Mouse (Mus musculus): ENCODE data around the gene Gm10518. TPM values are rescaled to one million over a fixed set of nuclear protein-coding genes. Genes with fewer than 3 reads are reported as not detected.
A peak's percentile ranks its signal among the peaks of the same experiment; 100 is the strongest.

The Gm10518 gene
- polyA plus RNA-seq, 1 experiment from 2014 or later: not detected

DNA sequence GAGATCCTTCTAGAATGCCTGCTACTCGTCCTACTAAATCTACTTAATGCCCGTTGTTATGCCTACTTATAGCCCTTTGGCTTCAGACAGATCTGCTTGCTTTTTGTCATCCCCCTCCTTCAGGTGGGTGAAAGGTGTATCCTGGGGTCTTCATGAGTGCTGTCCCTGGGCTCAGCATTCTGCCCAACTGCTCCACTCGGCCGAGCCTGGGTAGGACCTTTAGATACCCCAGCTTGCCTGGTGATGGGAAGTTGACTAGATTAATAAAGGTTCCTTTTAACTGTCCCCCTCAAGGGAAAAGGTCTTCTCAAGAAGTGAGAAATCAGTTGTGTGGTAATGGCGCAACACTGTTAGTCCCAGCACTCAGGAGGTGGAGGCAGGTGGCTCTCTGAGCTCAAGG, 24.9 kb downstream of the Gm10518 start:
- H3K9me3 ChIP-seq (ENCODE audit: low read length): no peaks in the 10 kb centered on the region
- no peak for TF ChIP-seq CTCF (IDR thresholded peaks at IDR 0.05)
- no peak for TF ChIP-seq EP300 (IDR thresholded peaks at IDR 0.05)
- 88% methylated on average over 5 of the region's 5 CpGs for WGBS

DNA sequence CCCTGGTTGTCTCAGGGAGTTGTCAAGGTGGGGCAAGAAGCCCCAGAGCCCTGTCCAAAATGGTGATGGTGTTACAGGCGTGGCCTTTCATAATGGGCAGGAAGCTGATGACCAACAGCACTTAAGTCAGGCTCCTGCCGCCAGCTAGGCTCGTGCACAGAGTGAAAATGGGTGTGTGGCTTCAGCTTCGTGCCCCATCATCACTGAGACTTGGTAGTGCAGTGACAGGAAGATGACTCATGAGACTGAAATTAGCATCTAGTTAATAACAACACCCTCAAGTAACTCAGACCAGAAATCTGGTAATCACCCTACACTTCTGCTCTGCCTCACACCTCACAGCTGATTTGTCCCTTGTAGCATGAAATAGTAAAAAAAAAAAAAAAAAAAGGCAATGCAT, 25.7 kb downstream of the Gm10518 start:
- ATAC-seq: no peak

More for the DNA sequence above, 24.9 kb downstream of the Gm10518 start:
- H3K4me3 ChIP-seq (ENCODE audit: low read depth, low read length): no peak overlapping the region
- no peaks in the 10 kb centered on the region for H3K36me3 ChIP-seq (ENCODE audit: insufficient read depth, low read length)
- no peak overlapping the region for H3K9ac ChIP-seq (replicated peaks; ENCODE audit: low read depth)
- no peak overlapping the region for H3K27ac ChIP-seq (ENCODE audit: low read length)
- ATAC-seq (no peak), DNase-seq (ENCODE audit: low spot score) (no peak)
- no peaks in the 10 kb centered on the region for H3K4me1 ChIP-seq (ENCODE audit: insufficient read depth, low read depth, low read length)
- no peak overlapping the region for H3K4me2 ChIP-seq (replicated peaks; ENCODE audit: low read depth, low read length)
- no peaks in the 10 kb centered on the region for H3K27me3 ChIP-seq (replicated peaks; ENCODE audit: insufficient read depth, low read length)

DNA sequence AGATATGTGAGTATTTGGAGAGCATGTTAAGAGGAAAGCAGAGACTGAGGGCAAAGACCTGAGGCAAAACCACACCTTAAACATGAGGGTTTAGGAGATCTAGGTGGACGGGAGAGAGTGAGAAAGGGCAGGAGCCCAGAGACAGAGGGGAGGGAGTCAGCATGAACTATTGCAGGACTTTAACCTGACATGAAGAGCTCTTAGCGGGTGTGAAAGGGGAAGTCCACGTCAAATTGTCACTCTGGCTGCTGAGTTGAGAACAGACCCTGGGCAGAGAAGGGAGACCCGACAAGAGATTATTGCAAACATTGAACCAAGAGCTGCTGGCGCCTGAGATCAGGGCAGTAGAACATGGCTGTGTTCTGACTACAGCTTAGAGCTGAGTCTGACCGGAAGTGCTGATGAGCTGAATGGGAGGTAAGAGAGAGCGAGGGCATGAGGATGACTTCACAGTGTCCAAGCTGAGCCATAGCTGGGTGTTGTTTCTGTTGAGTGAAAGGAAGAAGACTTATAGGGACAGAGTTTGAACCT, 29.6 kb downstream of the Gm10518 start:
- H3K9me3 ChIP-seq (ENCODE audit: low read length): no peaks in the 10 kb centered on the region
- no peak overlapping the region for H3K9ac ChIP-seq (replicated peaks; ENCODE audit: low read depth)
- no peaks in the 10 kb centered on the region for H3K4me1 ChIP-seq (ENCODE audit: insufficient read depth, low read depth, low read length)
- H3K27ac ChIP-seq (ENCODE audit: low read length): no peak overlapping the region
- DNase-seq (ENCODE audit: low spot score) (no peak), ATAC-seq (no peak)
- H3K4me3 ChIP-seq (ENCODE audit: low read depth, low read length): no peak overlapping the region
- H3K4me2 ChIP-seq (replicated peaks; ENCODE audit: low read depth, low read length): no peak overlapping the region
- H3K27me3 ChIP-seq (replicated peaks; ENCODE audit: insufficient read depth, low read length): no peaks in the 10 kb centered on the region
- TF ChIP-seq CTCF (IDR thresholded peaks at IDR 0.05) (no peak), EP300 (IDR thresholded peaks at IDR 0.05) (no peak)
- 51% methylated on average over 7 of the region's 7 CpGs for WGBS
- no peaks in the 10 kb centered on the region for H3K36me3 ChIP-seq (ENCODE audit: insufficient read depth, low read length)

More for the DNA sequence above, 25.7 kb downstream of the Gm10518 start:
- 60% methylated on average over 4 of the region's 4 CpGs for WGBS
- Histone ChIP-seq H3K4me1 (ENCODE audit: insufficient read depth, low read depth, low read length) (no peaks in the 10 kb centered on the region), H3K27me3 (replicated peaks; ENCODE audit: insufficient read depth, low read length) (no peaks in the 10 kb centered on the region), H3K36me3 (ENCODE audit: insufficient read depth, low read length) (no peaks in the 10 kb centered on the region), H3K4me3 (ENCODE audit: low read depth, low read length) (no peak overlapping the region), H3K9me3 (ENCODE audit: low read length) (no peaks in the 10 kb centered on the region), H3K4me2 (replicated peaks; ENCODE audit: low read depth, low read length) (no peak overlapping the region), H3K9ac (replicated peaks; ENCODE audit: low read depth) (no peak overlapping the region), H3K27ac (ENCODE audit: low read length) (no peak overlapping the region)
- peak; percentile 17 for DNase-seq (ENCODE audit: low spot score)
- TF ChIP-seq EP300 (IDR thresholded peaks at IDR 0.05) (no peak), CTCF (IDR thresholded peaks at IDR 0.05) (no peak)

DNA sequence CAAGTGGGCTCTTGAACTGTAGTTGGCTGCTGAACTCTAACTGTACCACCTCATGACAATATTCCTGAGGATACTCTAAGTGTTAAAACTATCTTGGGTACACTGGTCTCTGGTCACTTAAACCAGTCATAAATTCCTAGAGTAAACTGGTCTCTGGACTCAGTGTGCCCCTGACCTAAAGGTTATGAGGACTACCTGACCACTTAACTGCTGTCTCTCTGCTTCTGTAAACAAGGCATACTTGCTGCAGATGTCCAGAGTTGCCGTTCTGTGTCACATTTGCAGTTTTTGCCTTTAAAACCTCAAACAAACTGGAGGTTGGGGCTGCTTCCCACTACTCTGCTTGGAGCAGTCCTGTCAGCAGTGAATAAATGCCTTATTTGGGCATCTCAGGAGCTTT, 30.4 kb downstream of the Gm10518 start:
- H3K27me3 ChIP-seq (replicated peaks; ENCODE audit: insufficient read depth, low read length): no peaks in the 10 kb centered on the region

DNA sequence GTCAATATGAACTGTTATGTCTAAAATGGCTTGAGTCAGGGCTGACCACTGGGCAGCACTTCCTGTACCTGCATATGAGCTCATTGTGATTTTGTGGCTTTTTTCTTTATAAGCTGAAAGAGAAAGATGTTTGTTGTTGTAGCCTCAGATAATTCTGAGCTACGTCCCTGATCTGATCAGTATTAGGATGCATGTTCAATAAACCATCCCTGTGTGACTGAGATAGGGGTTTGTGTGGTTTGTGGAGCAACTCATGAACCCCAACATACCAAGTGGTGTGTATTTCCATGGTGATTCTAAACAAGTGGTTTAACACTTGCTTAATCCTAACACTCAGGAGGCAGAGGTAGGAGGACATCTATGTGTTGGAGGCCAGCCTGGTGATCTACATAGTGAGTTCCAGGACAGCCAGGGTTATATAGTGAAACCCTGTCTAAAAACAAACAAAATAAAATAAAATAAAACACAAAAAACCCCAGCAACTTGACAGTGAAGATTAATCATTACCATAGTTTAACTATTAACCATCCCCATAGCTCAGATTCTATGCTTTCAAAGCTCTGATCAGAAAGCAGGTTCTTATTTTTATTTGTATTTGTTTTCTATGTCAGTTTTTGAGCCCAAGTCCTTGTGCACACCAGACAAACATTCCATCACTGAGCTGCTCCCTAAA, 32.7 kb downstream of the Gm10518 start:
- WGBS: 83% methylated on average over 1 of the region's 1 CpGs
- Histone ChIP-seq H3K27ac (ENCODE audit: low read length) (no peak overlapping the region), H3K4me1 (ENCODE audit: insufficient read depth, low read depth, low read length) (no peaks in the 10 kb centered on the region), H3K9ac (replicated peaks; ENCODE audit: low read depth) (no peak overlapping the region), H3K4me3 (ENCODE audit: low read depth, low read length) (no peak overlapping the region), H3K4me2 (replicated peaks; ENCODE audit: low read depth, low read length) (no peak overlapping the region), H3K27me3 (replicated peaks; ENCODE audit: insufficient read depth, low read length) (no peaks in the 10 kb centered on the region), H3K36me3 (ENCODE audit: insufficient read depth, low read length) (no peaks in the 10 kb centered on the region), H3K9me3 (ENCODE audit: low read length) (no peaks in the 10 kb centered on the region)
- DNase-seq (ENCODE audit: low spot score): no peak
- no peak for TF ChIP-seq EP300 (IDR thresholded peaks at IDR 0.05)
- TF ChIP-seq CTCF (IDR thresholded peaks at IDR 0.05): no peak
- ATAC-seq: no peak

More for the DNA sequence above, 30.4 kb downstream of the Gm10518 start:
- no peaks in the 10 kb centered on the region for H3K36me3 ChIP-seq (ENCODE audit: insufficient read depth, low read length)
- H3K27ac ChIP-seq (ENCODE audit: low read length): no peak overlapping the region
- ATAC-seq (no peak), DNase-seq (ENCODE audit: low spot score) (no peak)
- WGBS: 57% methylated on average over 1 of the region's 1 CpGs
- no peak overlapping the region for H3K4me2 ChIP-seq (replicated peaks; ENCODE audit: low read depth, low read length)
- H3K9ac ChIP-seq (replicated peaks; ENCODE audit: low read depth): no peak overlapping the region
- no peaks in the 10 kb centered on the region for H3K4me1 ChIP-seq (ENCODE audit: insufficient read depth, low read depth, low read length)
- no peaks in the 10 kb centered on the region for H3K9me3 ChIP-seq (ENCODE audit: low read length)
- no peak overlapping the region for H3K4me3 ChIP-seq (ENCODE audit: low read depth, low read length)
- TF ChIP-seq CTCF (IDR thresholded peaks at IDR 0.05): no peak
- no peak for TF ChIP-seq EP300 (IDR thresholded peaks at IDR 0.05)

DNA sequence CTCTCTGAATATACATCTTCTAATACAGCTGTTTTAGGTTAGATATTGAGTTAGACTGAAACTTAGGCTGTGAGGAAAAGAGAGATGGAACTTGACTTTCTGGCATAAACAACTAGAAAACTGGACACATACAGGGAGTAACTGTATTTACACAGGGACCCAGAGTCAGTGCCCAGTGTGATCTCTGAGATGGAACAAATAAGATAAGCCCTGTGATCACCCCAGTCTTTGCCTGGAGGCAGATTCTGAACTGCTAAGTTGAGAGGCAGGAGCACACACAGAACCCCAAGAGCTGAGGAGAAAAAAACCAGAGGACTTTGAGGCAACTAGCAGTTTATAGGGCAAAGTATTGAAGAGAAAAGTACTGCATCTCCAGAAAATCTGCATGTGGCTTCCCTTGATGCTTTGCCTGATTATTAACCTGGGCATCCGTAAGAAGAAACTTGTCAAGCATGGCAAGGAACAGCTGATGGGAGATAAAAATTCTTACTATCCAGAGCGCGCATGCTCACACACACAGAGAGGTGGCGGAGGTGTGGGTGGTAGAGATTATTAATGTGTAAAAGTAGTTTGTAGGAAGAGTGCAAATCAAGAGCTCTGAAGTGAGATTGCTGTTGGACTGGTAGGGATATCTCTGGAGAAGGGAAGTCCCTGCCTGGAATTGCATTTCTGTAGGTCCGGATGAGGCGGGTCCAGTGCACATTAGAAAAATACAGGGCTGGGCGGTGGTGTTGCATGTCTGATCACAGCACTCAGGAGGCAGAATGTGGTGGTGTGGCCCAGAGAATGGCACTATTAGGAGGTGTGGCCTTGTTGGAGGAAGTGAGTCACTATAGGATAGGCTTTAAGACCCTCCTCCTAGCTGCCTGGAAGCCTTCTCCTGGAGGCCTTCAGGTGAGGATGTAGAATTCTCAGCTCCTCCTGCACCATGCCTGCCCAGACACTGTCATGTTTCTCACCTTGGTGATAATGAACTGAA, 33.5 kb downstream of the Gm10518 start:
- H3K9ac ChIP-seq (replicated peaks; ENCODE audit: low read depth): no peak overlapping the region
- no peak for TF ChIP-seq EP300 (IDR thresholded peaks at IDR 0.05)
- no peak for TF ChIP-seq CTCF (IDR thresholded peaks at IDR 0.05)
- no peak overlapping the region for H3K4me2 ChIP-seq (replicated peaks; ENCODE audit: low read depth, low read length)
- no peaks in the 10 kb centered on the region for H3K9me3 ChIP-seq (ENCODE audit: low read length)
- no peak overlapping the region for H3K4me3 ChIP-seq (ENCODE audit: low read depth, low read length)
- WGBS: 90% methylated on average over 7 of the region's 7 CpGs
- no peaks in the 10 kb centered on the region for H3K4me1 ChIP-seq (ENCODE audit: insufficient read depth, low read depth, low read length)
- no peaks in the 10 kb centered on the region for H3K27me3 ChIP-seq (replicated peaks; ENCODE audit: insufficient read depth, low read length)
- H3K27ac ChIP-seq (ENCODE audit: low read length): no peak overlapping the region
- ATAC-seq (no peak), DNase-seq (ENCODE audit: low spot score) (no peak)
- no peaks in the 10 kb centered on the region for H3K36me3 ChIP-seq (ENCODE audit: insufficient read depth, low read length)

Data from lung, postnatal 0 days (tissue).